Mouse (Mus musculus) embryonic facial prominence, embryonic 14.5 days (tissue): Measurements from ENCODE around the gene Cdh4. TPM values are rescaled to one million over a fixed set of nuclear protein-coding genes. Genes with fewer than 3 reads are reported as not detected.

ENCODE experiments used
- ATAC-seq: fragments of 200-750 bp; cut with Nextera tagmentation; 2 replicates; pipeline ENCODE4 v1.8.0; 2017; ENCODE audit warnings: low read depth, moderate number of reproducible peaks, moderate TSS enrichment
- DNase-seq: peaks from one replicate; pipeline ENCODE4 v3.0.0-alpha.2; 2015; ENCODE audit warnings: low spot score
- H3K27ac ChIP-seq: fragments of 300-500 bp; sonication (generic); replicated peaks from 2 replicates; pipeline ENCODE4 v1.5.1; 2014; ENCODE audit warnings: low read depth, mild to moderate bottlenecking, low read length, moderate library complexity
- H3K27me3 ChIP-seq: fragments of 300-500 bp; sonication (generic); replicated peaks from 2 replicates; pipeline ENCODE4 v1.6.1; 2014; ENCODE audit warnings: low read length; ENCODE audit not compliant: control insufficient read depth, insufficient read depth
- H3K36me3 ChIP-seq: fragments of 300-500 bp; sonication (generic); 2 replicates; pipeline ENCODE4 v1.6.1; 2014; ENCODE audit warnings: low read length, mixed read lengths; ENCODE audit not compliant: control insufficient read depth, insufficient read depth
- H3K4me1 ChIP-seq: fragments of 300-500 bp; sonication (generic); 2 replicates; pipeline ENCODE4 v1.6.1; 2014; ENCODE audit warnings: antibody characterized with exemption, low read length; ENCODE audit not compliant: control insufficient read depth, insufficient read depth
- H3K4me2 ChIP-seq: fragments of 300-500 bp; sonication (generic); 2 replicates; pipeline ENCODE4 v1.6.1; 2014; ENCODE audit warnings: low read depth, mild to moderate bottlenecking, low read length, moderate library complexity, mixed read lengths
- H3K4me3 ChIP-seq: fragments of 300-500 bp; sonication (generic); 2 replicates; pipeline ENCODE4 v1.5.1; 2014; ENCODE audit warnings: low read depth, mild to moderate bottlenecking, low read length
- H3K9ac ChIP-seq: fragments of 300-500 bp; sonication (generic); 2 replicates; pipeline ENCODE4 v1.6.1; 2014; ENCODE audit warnings: low read depth, mild to moderate bottlenecking, low read length, moderate library complexity, mixed read lengths
- H3K9me3 ChIP-seq: fragments of 300-500 bp; sonication (generic); 2 replicates; pipeline ENCODE4 v1.6.1; 2016; ENCODE audit warnings: low read length; ENCODE audit not compliant: control insufficient read depth
- WGBS: fragments of 180-500 bp; shearing (Covaris S2); extraction: QIAGEN DNeasy Blood & Tissue Kit; methylation state at CpG from one replicate; pipeline ENCODE4 v1.1.7; 2014; 5-methylcytosine and 5-hydroxymethylcytosine counted together
- polyA plus RNA-seq: library from polyadenylated mRNA; unstranded; fragments of >200 nt; fragmentation: Nextera tagmentation; extraction: Ambion mirVana; gene quantifications from 2 replicates; pipeline ENCODE4 v1.2.1, GENCODE M21; 2014

The Cdh4 gene
- polyA plus RNA-seq, 1 experiment from 2014 or later: 9.2 TPM

GRCm38 (mm10) chr2:179481363-179481762, 39.1 kb downstream of the Cdh4 start:
- Histone ChIP-seq H3K4me2 (no peak overlapping the region), H3K27me3 (no peaks in the 10 kb centered on the region), H3K9me3 (no peaks in the 10 kb centered on the region), H3K36me3 (no peaks in the 10 kb centered on the region), H3K9ac (no peak overlapping the region), H3K4me3 (no peak overlapping the region), H3K27ac (no peak overlapping the region), H3K4me1 (no peaks in the 10 kb centered on the region)
- no peak for ATAC-seq
- DNase-seq: no peak
- 86% methylated on average over 10 of the region's 10 CpGs for WGBS

- Histone ChIP-seq H3K4me3 (no peak overlapping the region), H3K27ac (no peak overlapping the region), H3K9me3 (no peaks in the 10 kb centered on the region), H3K27me3 (no peaks in the 10 kb centered on the region), H3K9ac (no peak overlapping the region), H3K4me2 (no peak overlapping the region), H3K36me3 (no peaks in the 10 kb centered on the region), H3K4me1 (peaks cover 5% of the 10 kb centered on the region; the same call in 1 of the 2 replicates)
- no peak for ATAC-seq
- DNase-seq: no peak
- WGBS: 60% methylated on average over 21 of the region's 21 CpGs
Observed at GRCm38 (mm10) chr2:179488526-179489139, 46.4 kb downstream of the Cdh4 start.

GRCm38 (mm10) chr2:179491891-179492290, 49.7 kb downstream of the Cdh4 start:
- no peak overlapping the region for H3K4me3 ChIP-seq
- H3K4me2 ChIP-seq: no peak overlapping the region
- DNase-seq (no peak), ATAC-seq (no peak)
- no peaks in the 10 kb centered on the region for H3K9me3 ChIP-seq
- 67% methylated on average over 11 of the region's 11 CpGs for WGBS
- H3K9ac ChIP-seq: no peak overlapping the region
- peaks cover 5% of the 10 kb centered on the region; the same call in 1 of the 2 replicates for H3K4me1 ChIP-seq
- no peaks in the 10 kb centered on the region for H3K27me3 ChIP-seq
- no peak overlapping the region for H3K27ac ChIP-seq
- H3K36me3 ChIP-seq: no peaks in the 10 kb centered on the region

GRCm38 (mm10) chr2:179494276-179494675, 52.0 kb downstream of the Cdh4 start:
- WGBS: 100% methylated on average over 1 of the region's 1 CpGs
- DNase-seq (no peak), ATAC-seq (no peak)
- no peak overlapping the region for H3K9ac ChIP-seq
- no peak overlapping the region for H3K27ac ChIP-seq
- H3K4me1 ChIP-seq: no peaks in the 10 kb centered on the region
- H3K36me3 ChIP-seq: no peaks in the 10 kb centered on the region
- H3K4me3 ChIP-seq: no peak overlapping the region
- no peaks in the 10 kb centered on the region for H3K27me3 ChIP-seq
- H3K4me2 ChIP-seq: no peak overlapping the region
- no peaks in the 10 kb centered on the region for H3K9me3 ChIP-seq

GRCm38 (mm10) chr2:179510439-179510838, 68.2 kb downstream of the Cdh4 start:
- Histone ChIP-seq H3K4me2 (no peak overlapping the region), H3K27me3 (no peaks in the 10 kb centered on the region), H3K9ac (no peak overlapping the region), H3K27ac (no peak overlapping the region), H3K36me3 (no peaks in the 10 kb centered on the region), H3K4me1 (no peaks in the 10 kb centered on the region), H3K4me3 (no peak overlapping the region), H3K9me3 (no peaks in the 10 kb centered on the region)
- 92% methylated on average over 16 of the region's 16 CpGs for WGBS
- DNase-seq (no peak), ATAC-seq (no peak)

- 0 out of 2 replicates have a peak, but pooled peaks cover 6% of the 10 kb centered on the region for H3K4me1 ChIP-seq
- no peaks in the 10 kb centered on the region for H3K9me3 ChIP-seq
- ATAC-seq (no peak), DNase-seq (no peak)
- whole genome bisulfite sequencing: 85% methylated on average over 9 of the region's 9 CpGs
- no peak overlapping the region for H3K4me2 ChIP-seq
- no peak overlapping the region for H3K4me3 ChIP-seq
- H3K36me3 ChIP-seq: no peaks in the 10 kb centered on the region
- H3K27me3 ChIP-seq: no peaks in the 10 kb centered on the region
- no peak overlapping the region for H3K27ac ChIP-seq
- H3K9ac ChIP-seq: no peak overlapping the region
Observed at GRCm38 (mm10) chr2:179516559-179516958, 74.3 kb downstream of the Cdh4 start.

- DNase-seq (no peak), ATAC-seq (peak; percentile 16; the same call in 1 of the 2 replicates)
- Histone ChIP-seq H3K36me3 (no peaks in the 10 kb centered on the region), H3K9me3 (no peaks in the 10 kb centered on the region), H3K4me2 (no peak overlapping the region), H3K9ac (no peak overlapping the region), H3K27me3 (no peaks in the 10 kb centered on the region), H3K4me3 (no peak overlapping the region), H3K4me1 (0 out of 2 replicates have a peak, but pooled peaks cover 12% of the 10 kb centered on the region), H3K27ac (no peak overlapping the region)
- WGBS: 37% methylated on average over 14 of the region's 14 CpGs
Observed at GRCm38 (mm10) chr2:179518456-179519032, 76.3 kb downstream of the Cdh4 start.

- no peak for ATAC-seq
Observed at GRCm38 (mm10) chr2:179519161-179519560, 76.9 kb downstream of the Cdh4 start.

GRCm38 (mm10) chr2:179519931-179520330, 77.7 kb downstream of the Cdh4 start:
- H3K27me3 ChIP-seq: no peaks in the 10 kb centered on the region
- 0 out of 2 replicates have a peak, but pooled peaks cover 12% of the 10 kb centered on the region for H3K4me1 ChIP-seq
- no peak overlapping the region for H3K4me3 ChIP-seq
- H3K27ac ChIP-seq: no peak overlapping the region
- H3K9me3 ChIP-seq: no peaks in the 10 kb centered on the region
- DNase-seq: peak; percentile 40
- H3K4me2 ChIP-seq: no peak overlapping the region
- no peaks in the 10 kb centered on the region for H3K36me3 ChIP-seq
- 56% methylated on average over 7 of the region's 7 CpGs for WGBS
- ATAC-seq: no peak; the same call in 1 of the 2 replicates
- H3K9ac ChIP-seq: no peak overlapping the region

More at GRCm38 (mm10) chr2:179519161-179519560, 76.9 kb downstream of the Cdh4 start:
- Histone ChIP-seq H3K27me3 (no peaks in the 10 kb centered on the region), H3K9ac (no peak overlapping the region), H3K4me1 (0 out of 2 replicates have a peak, but pooled peaks cover 12% of the 10 kb centered on the region), H3K27ac (no peak overlapping the region), H3K4me2 (no peak overlapping the region), H3K4me3 (no peak overlapping the region), H3K36me3 (no peaks in the 10 kb centered on the region), H3K9me3 (no peaks in the 10 kb centered on the region)
- WGBS: 65% methylated on average over 7 of the region's 7 CpGs
- peak; percentile 52 for DNase-seq
